9 mouse cellular contexts compared by ENCODE assay signal in genomic region chr8:87974759-87975465, GRCm38 (mm10). TPM values are rescaled to one million over a fixed set of nuclear protein-coding genes. Genes with fewer than 3 reads are reported as not detected.
DNase-seq lines count a peak whose midpoint lies in the region; ATAC-seq and TF ChIP-seq lines count a peak whose summit lies in the region.
"Had no signal": no experiment of that assay in that cellular context is flagged by ENCODE, and none has a peak within 500 bp of the region (broad histone marks: within the 10 kb centered on the region; RNA-seq: fewer than 3 reads in every experiment).

No protein-coding gene starts in this region.

- no peak for DNase-seq in layer of hippocampus, adult 2 months (ENCODE audit: low spot score in 2 of 2)
- no peak for DNase-seq in layer of hippocampus, adult 9-10 months (ENCODE audit: low spot score)
- DNase-seq in forebrain, postnatal 0 days: no peak
- peak; percentile 50 for DNase-seq in hindbrain, embryonic 10.5 days (ENCODE audit: low spot score)
- peak; percentile 62 for DNase-seq in limb, embryonic 11.5 days (ENCODE audit: low spot score)
- no peak for DNase-seq in thymus, postnatal 10 days (ENCODE audit: low spot score in 2 of 2)
- DNase-seq in natural killer cell, adult 2 months (ENCODE audit: low spot score in 2 of 2): no peak

- H3K4me3 ChIP-seq in layer of hippocampus, adult 2 months: peak overlapping the region; percentile 38
- H3K4me3 ChIP-seq in forebrain, postnatal 0 days (ENCODE audit: low read depth, low read length): peak overlapping the region; percentile 27
- H3K4me3 ChIP-seq in hindbrain, embryonic 10.5 days: peak overlapping the region; percentile 46
- peak overlapping the region; percentile 11; the same call in 1 of the 2 replicates for H3K4me3 ChIP-seq in limb, embryonic 11.5 days (ENCODE audit: low read depth, low read length)
- peak overlapping the region; percentile 24 for H3K4me3 ChIP-seq in midbrain, embryonic 16.5 days (ENCODE audit: low read depth, low read length)

- H3K4me1 ChIP-seq in forebrain, postnatal 0 days (ENCODE audit: insufficient read depth): peaks cover 9% of the 10 kb centered on the region
- H3K4me1 ChIP-seq in hindbrain, embryonic 10.5 days (replicated peaks): peaks cover 34% of the 10 kb centered on the region
- H3K4me1 ChIP-seq in limb, embryonic 11.5 days (ENCODE audit: control insufficient read depth, insufficient read depth, low read length): peaks cover 17% of the 10 kb centered on the region
- H3K4me1 ChIP-seq in midbrain, embryonic 16.5 days (ENCODE audit: control insufficient read depth, insufficient read depth, low read length): peaks cover 14% of the 10 kb centered on the region

- H3K9ac ChIP-seq in forebrain, postnatal 0 days: peak overlapping the region; percentile 31; the same call in 1 of the 2 replicates
- peak overlapping the region; percentile 24 for H3K9ac ChIP-seq in limb, embryonic 11.5 days (ENCODE audit: low read length)
- H3K9ac ChIP-seq in midbrain, embryonic 16.5 days (ENCODE audit: low read depth, low read length): peak overlapping the region; percentile 56

- H3K27ac ChIP-seq in layer of hippocampus, adult 2 months: peak overlapping the region; percentile 14; the same call in 1 of the 2 replicates
- H3K27ac ChIP-seq in forebrain, postnatal 0 days (ENCODE audit: low read depth, low read length): no peak overlapping the region
- peak overlapping the region; percentile 82 for H3K27ac ChIP-seq in hindbrain, embryonic 10.5 days
- peak overlapping the region; percentile 38 for H3K27ac ChIP-seq in limb, embryonic 11.5 days (replicated peaks; ENCODE audit: low read depth, low read length)
- 0 out of 2 replicates have a peak overlapping the region, but pooled peaks have one; percentile 22 for H3K27ac ChIP-seq in midbrain, embryonic 16.5 days (ENCODE audit: low read length)

- TF ChIP-seq CTCF in layer of hippocampus, adult 2 months (conservative IDR thresholded peaks at IDR 0.05): no peak
- no peak for TF ChIP-seq CTCF in forebrain, postnatal 0 days (IDR thresholded peaks at IDR 0.05; ENCODE audit: low read depth)

- peaks cover 4% of the 10 kb centered on the region; the same call in 1 of the 2 replicates for H3K27me3 ChIP-seq in forebrain, postnatal 0 days (ENCODE audit: insufficient read depth, low read length)
- H3K27me3 ChIP-seq in hindbrain, embryonic 10.5 days (ENCODE audit: insufficient read depth, poor library complexity, severe bottlenecking): peaks cover 24% of the 10 kb centered on the region
- no peaks in the 10 kb centered on the region for H3K27me3 ChIP-seq in limb, embryonic 11.5 days (ENCODE audit: control insufficient read depth, insufficient read depth, low read length)
- 0 out of 2 replicates have a peak, but pooled peaks cover 3% of the 10 kb centered on the region for H3K27me3 ChIP-seq in midbrain, embryonic 16.5 days (ENCODE audit: control insufficient read depth, insufficient read depth, low read depth, low read length)
- H3K27me3 ChIP-seq: CH12.LX had no signal

- ATAC-seq in forebrain, postnatal 0 days: no peak
- ATAC-seq in limb, embryonic 11.5 days (ENCODE audit: insufficient number of reproducible peaks, low FRiP score, low TSS enrichment, low read depth): peak; percentile 35; the same call in 1 of the 2 replicates
- ATAC-seq in midbrain, embryonic 16.5 days: no peak

- H3K36me3 ChIP-seq in forebrain, postnatal 0 days (ENCODE audit: insufficient read depth): no peaks in the 10 kb centered on the region
- no peaks in the 10 kb centered on the region for H3K36me3 ChIP-seq in hindbrain, embryonic 10.5 days
- no peaks in the 10 kb centered on the region for H3K36me3 ChIP-seq in limb, embryonic 11.5 days (ENCODE audit: control insufficient read depth, insufficient read depth, low read length)
- H3K36me3 ChIP-seq in midbrain, embryonic 16.5 days (ENCODE audit: control insufficient read depth, insufficient read depth, low read length): no peaks in the 10 kb centered on the region

- H3K9me3 ChIP-seq in forebrain, postnatal 0 days (ENCODE audit: low read length): no peaks in the 10 kb centered on the region
- H3K9me3 ChIP-seq in hindbrain, embryonic 10.5 days: no peaks in the 10 kb centered on the region
- no peaks in the 10 kb centered on the region for H3K9me3 ChIP-seq in limb, embryonic 11.5 days (ENCODE audit: control insufficient read depth, low read length)
- H3K9me3 ChIP-seq in midbrain, embryonic 16.5 days (replicated peaks; ENCODE audit: control insufficient read depth, low read length, poor library complexity, severe bottlenecking): no peaks in the 10 kb centered on the region

- WGBS in forebrain, postnatal 0 days: 7% methylated on average over 24 of the region's 24 CpGs
- WGBS in hindbrain, embryonic 10.5 days: 2% methylated on average over 24 of the region's 24 CpGs
- WGBS in limb, embryonic 11.5 days: 2% methylated on average over 24 of the region's 24 CpGs
- 4% methylated on average over 24 of the region's 24 CpGs for WGBS in midbrain, embryonic 16.5 days

- peak overlapping the region; percentile 59 for H3K4me2 ChIP-seq in forebrain, postnatal 0 days (ENCODE audit: low read depth)
- H3K4me2 ChIP-seq in limb, embryonic 11.5 days (ENCODE audit: low read depth, severe bottlenecking): peak overlapping the region; percentile 60
- peak overlapping the region; percentile 67 for H3K4me2 ChIP-seq in midbrain, embryonic 16.5 days (ENCODE audit: low read length)

RNA-seq across cellular contexts. Expression of gene Zfp423, which starts 15.5 kb away (rescaled TPM):
- 10 to 100 TPM; 24.0 to 26.6 TPM for total RNA-seq in layer of hippocampus, adult 2 months (2021)
- total RNA-seq in forebrain, postnatal 0 days (2014; rRNA removed): 32.5 and 34.6 TPM in 2 replicates
- polyA plus RNA-seq in forebrain, postnatal 0 days (2015; fragmentation: Nextera tagmentation; extraction: Ambion mirVana): 10.7 and 18.4 TPM in 2 replicates
- polyA plus RNA-seq in hindbrain, embryonic 10.5 days (2016; fragmentation: Nextera tagmentation; extraction: Ambion mirVana): 32.8 and 41.3 TPM in 2 replicates
- 39.2 and 41.1 TPM in 2 replicates for polyA plus RNA-seq in limb, embryonic 11.5 days (2014; fragmentation: Nextera tagmentation; extraction: Ambion mirVana)
- 28.1 and 37.5 TPM in 2 replicates for polyA plus RNA-seq in midbrain, embryonic 16.5 days (2015; fragmentation: Nextera tagmentation; extraction: Ambion mirVana)

Comparison
In these comparisons a context has a peak if more than half of its experiments do, and no peak if none do; other contexts are left out.
1. DNase-seq: peak in hindbrain, embryonic 10.5 days (single experiment) and limb, embryonic 11.5 days (single experiment); none in layer of hippocampus, adult 2 months (0 of 2), layer of hippocampus, adult 9-10 months (single experiment), forebrain, postnatal 0 days (single experiment), thymus, postnatal 10 days (0 of 2) and natural killer cell, adult 2 months (0 of 2).
2. Peak in every context shown above with its lines, with median percentiles within 50 percentile points of each other: H3K4me3 ChIP-seq, H3K4me2 ChIP-seq and H3K9ac ChIP-seq.